Mouse (Mus musculus) heart, embryonic 16.5 days (tissue): ENCODE results near the gene Pet100. TPM values are rescaled to one million over a fixed set of nuclear protein-coding genes. Genes with fewer than 3 reads are reported as not detected.

Source experiments
- ATAC-seq: fragments of 200-750 bp; cut with Nextera tagmentation; replicated peaks from 2 replicates; pipeline ENCODE4 v1.8.0; 2017; ENCODE audit warnings: moderate number of reproducible peaks; ENCODE audit not compliant: insufficient read depth, low FRiP score; ENCODE audit errors: extremely low read depth
- H3K27ac ChIP-seq: fragments of 300-500 bp; sonication (generic); 2 replicates; pipeline ENCODE4 v1.5.1; 2014; ENCODE audit warnings: mild to moderate bottlenecking, low read length, control low read depth, moderate library complexity
- H3K27me3 ChIP-seq: fragments of 300-500 bp; sonication (generic); 2 replicates; pipeline ENCODE4 v1.6.1; 2014; ENCODE audit warnings: low read length, mixed read lengths; ENCODE audit not compliant: control insufficient read depth, insufficient read depth
- H3K36me3 ChIP-seq: fragments of 300-500 bp; sonication (generic); 2 replicates; pipeline ENCODE4 v1.6.1; 2014; ENCODE audit not compliant: control insufficient read depth, insufficient read depth
- H3K4me1 ChIP-seq: fragments of 300-500 bp; sonication (generic); 2 replicates; pipeline ENCODE4 v1.6.1; 2014; ENCODE audit warnings: low read length, mixed read lengths; ENCODE audit not compliant: control insufficient read depth, insufficient read depth
- H3K4me2 ChIP-seq: fragments of 300-500 bp; sonication (generic); 2 replicates; pipeline ENCODE4 v1.6.1; 2014; ENCODE audit warnings: low read depth, mild to moderate bottlenecking, control low read depth, low read length
- H3K4me3 ChIP-seq: fragments of 300-500 bp; sonication (generic); 2 replicates; pipeline ENCODE4 v1.5.1; 2014; ENCODE audit warnings: mild to moderate bottlenecking, control low read depth, low read length
- H3K9ac ChIP-seq: fragments of 300-500 bp; sonication (generic); 2 replicates; pipeline ENCODE4 v1.6.1; 2014; ENCODE audit warnings: low read length, control low read depth
- H3K9me3 ChIP-seq: fragments of 300-500 bp; sonication (generic); replicated peaks from 2 replicates; pipeline ENCODE4 v1.6.1; 2016; ENCODE audit warnings: low read length; ENCODE audit not compliant: control insufficient read depth
- WGBS: fragments of 180-500 bp; shearing (Covaris S2); extraction: QIAGEN DNeasy Blood & Tissue Kit; methylation state at CpG from one replicate; pipeline ENCODE4 v1.1.7; 2014; 5-methylcytosine and 5-hydroxymethylcytosine counted together
- polyA plus RNA-seq: library from polyadenylated mRNA; unstranded; fragments of >200 nt; fragmentation: Nextera tagmentation; extraction: Ambion mirVana; gene quantifications from 2 replicates; pipeline ENCODE4 v1.2.1, GENCODE M21; 2015

The Pet100 gene
- polyA plus RNA-seq, 1 experiment from 2014 or later = 65.9 TPM

DNA sequence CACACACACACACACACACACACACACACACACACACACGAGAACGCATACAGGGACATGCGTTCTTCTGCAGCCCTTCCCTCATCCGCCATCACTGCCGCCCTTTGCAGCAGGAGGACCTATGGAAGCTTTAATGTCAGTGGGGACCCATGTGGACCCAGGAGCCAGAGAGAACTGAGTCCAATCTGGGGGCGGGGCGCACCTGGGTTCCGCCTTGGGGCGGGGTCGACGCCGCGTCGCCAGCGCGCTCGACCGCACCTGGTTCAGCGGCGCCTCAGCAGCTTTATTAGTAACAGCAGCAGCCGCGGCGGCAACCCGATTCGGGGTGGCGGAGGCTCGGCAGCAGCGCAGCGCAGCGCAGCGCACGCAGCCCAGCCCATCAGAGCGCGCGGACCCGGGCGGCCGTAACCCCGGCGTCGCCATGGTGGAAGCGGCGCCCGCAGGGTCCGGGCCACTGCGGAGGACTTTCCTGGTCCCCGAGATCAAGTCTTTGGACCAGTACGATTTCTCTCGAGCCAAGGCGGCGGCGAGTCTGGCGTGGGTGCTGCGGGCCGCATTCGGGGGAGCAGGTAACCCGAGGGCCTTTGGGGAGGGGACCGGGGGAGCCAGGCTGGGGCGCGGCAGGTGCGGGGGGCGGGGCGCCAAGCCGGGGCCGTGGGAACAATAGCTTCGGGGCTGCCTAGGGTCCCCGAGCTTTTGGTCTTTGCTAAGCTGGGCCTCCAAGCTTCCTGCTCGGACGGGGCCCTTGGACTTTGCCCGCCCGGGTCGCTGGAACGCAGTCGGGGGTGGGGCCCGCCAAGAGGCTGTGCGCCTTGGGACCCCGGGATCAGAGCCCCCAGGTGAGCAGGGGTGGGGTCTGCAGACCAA, 33.7 kb upstream of the Pet100 start:
- Histone ChIP-seq H3K4me3 (peak overlapping the region; percentile 63), H3K4me2 (peak overlapping the region; percentile 90), H3K36me3 (no peaks in the 10 kb centered on the region), H3K9me3 (no peaks in the 10 kb centered on the region), H3K4me1 (peaks cover 2% of the 10 kb centered on the region; the same call in 1 of the 2 replicates), H3K9ac (peak overlapping the region; percentile 70), H3K27ac (no peak overlapping the region), H3K27me3 (peaks cover 6% of the 10 kb centered on the region; the same call in 1 of the 2 replicates)
- under 1% methylated on average over 72 of the region's 77 CpGs for WGBS
- peak; percentile 50; the same call in 1 of the 2 replicates for ATAC-seq

DNA sequence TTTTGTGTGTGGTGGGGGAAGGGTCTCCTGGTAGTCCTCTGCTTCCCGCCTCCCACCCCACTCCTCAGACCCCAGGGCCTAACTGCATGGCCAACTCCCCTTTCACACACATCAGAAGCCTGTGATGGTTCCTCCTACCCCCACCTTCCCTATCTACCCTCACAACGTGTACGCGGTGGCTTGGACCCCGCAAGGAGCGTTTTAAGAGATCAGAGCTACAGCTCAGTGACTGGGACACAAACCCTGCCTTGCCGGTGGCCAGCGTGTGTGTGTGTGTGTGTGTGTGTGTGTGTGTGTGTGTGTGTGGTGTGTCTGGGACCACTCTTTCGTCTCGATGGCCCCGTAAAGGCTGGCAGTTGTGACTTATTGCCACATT, 33.1 kb upstream of the Pet100 start:
- peak overlapping the region; percentile 63 for H3K4me3 ChIP-seq
- 0 out of 2 replicates have a peak, but pooled peaks have one; percentile 24 for ATAC-seq
- WGBS = 16% methylated on average over 10 of the region's 11 CpGs

DNA sequence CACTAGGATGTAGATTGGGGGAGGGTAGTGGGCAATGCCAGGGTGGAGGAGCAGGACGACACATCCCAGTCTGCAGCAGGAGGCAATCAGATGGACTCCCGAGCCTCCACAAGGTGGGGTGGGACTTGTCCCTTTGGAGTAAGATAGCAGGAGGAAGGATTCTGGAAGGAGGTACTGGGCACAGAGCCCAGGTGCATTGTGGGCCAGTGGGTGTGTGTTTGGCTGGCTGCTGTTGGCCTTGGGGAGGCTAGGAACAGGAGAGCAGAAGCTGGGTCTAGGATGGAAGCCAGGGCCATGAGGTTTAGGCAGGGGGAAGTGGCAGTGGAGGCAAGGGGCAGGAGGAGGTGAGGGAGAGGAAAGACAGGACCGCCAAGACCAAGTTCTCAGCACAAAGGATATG, 27.9 kb upstream of the Pet100 start:
- H3K4me2 ChIP-seq = no peak overlapping the region
- no peaks in the 10 kb centered on the region for H3K27me3 ChIP-seq
- H3K27ac ChIP-seq = no peak overlapping the region
- H3K4me1 ChIP-seq = no peaks in the 10 kb centered on the region
- WGBS = 42% methylated on average over 3 of the region's 3 CpGs
- H3K36me3 ChIP-seq = no peaks in the 10 kb centered on the region
- no peaks in the 10 kb centered on the region for H3K9me3 ChIP-seq
- no peak overlapping the region for H3K4me3 ChIP-seq
- ATAC-seq = no peak
- no peak overlapping the region for H3K9ac ChIP-seq

More for the DNA sequence above, 33.1 kb upstream of the Pet100 start:
- Histone ChIP-seq H3K9ac (peak overlapping the region; percentile 70), H3K4me2 (peak overlapping the region; percentile 90), H3K27me3 (peaks cover 6% of the 10 kb centered on the region; the same call in 1 of the 2 replicates), H3K9me3 (no peaks in the 10 kb centered on the region), H3K36me3 (no peaks in the 10 kb centered on the region), H3K4me1 (peaks cover 2% of the 10 kb centered on the region; the same call in 1 of the 2 replicates), H3K27ac (no peak overlapping the region)

DNA sequence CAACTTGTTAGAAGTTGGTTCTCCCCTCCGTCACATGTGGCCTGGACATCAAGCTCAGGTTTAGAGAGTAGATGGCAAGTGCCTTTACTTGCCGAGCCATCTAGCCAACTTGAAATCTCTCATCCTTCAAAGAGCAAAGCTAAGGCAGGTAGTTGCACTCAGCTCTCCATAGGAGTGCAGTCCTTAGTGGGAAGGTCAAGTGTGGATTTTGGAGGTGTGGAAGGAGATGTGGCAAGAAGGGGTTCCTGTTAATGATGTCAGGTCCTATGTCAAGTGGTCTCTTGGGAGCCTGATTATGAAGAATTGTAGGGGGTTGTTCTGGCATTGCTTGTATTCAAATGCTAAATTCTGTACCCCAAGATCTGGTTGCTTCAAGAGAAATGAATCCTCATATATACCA, 26.9 kb upstream of the Pet100 start:
- no peak for ATAC-seq
- no peak overlapping the region for H3K4me3 ChIP-seq
- no peak overlapping the region for H3K4me2 ChIP-seq
- no peaks in the 10 kb centered on the region for H3K9me3 ChIP-seq
- no peak overlapping the region for H3K27ac ChIP-seq
- H3K4me1 ChIP-seq = no peaks in the 10 kb centered on the region
- no peaks in the 10 kb centered on the region for H3K36me3 ChIP-seq
- no peak overlapping the region for H3K9ac ChIP-seq
- no peaks in the 10 kb centered on the region for H3K27me3 ChIP-seq
- 80% methylated on average over 2 of the region's 2 CpGs for WGBS

DNA sequence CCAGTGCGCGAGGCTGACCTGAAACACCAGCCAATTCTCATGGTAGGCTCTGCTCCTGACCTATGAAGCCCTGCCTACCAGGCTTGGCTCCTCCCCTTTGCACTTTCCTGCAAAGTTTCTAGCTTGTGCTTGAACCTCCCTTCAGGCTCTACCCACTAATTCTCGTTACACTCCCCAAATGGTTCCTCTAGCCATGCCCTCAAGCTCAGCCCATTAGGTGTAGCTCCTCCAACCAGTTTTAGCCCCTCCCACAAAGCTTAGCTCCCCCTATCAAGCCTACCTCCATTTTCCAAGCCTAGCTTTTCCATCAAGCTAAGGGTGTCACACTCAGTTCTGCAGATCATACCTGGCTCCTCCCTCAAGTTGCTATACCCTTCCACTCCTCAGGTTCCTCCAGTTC, 23.3 kb upstream of the Pet100 start:
- ATAC-seq = no peak
- H3K9ac ChIP-seq = no peak overlapping the region
- 65% methylated on average over 3 of the region's 3 CpGs for WGBS
- no peak overlapping the region for H3K27ac ChIP-seq
- H3K9me3 ChIP-seq = no peaks in the 10 kb centered on the region
- H3K36me3 ChIP-seq = no peaks in the 10 kb centered on the region
- no peak overlapping the region for H3K4me2 ChIP-seq
- no peak overlapping the region for H3K4me3 ChIP-seq
- 0 out of 2 replicates have a peak, but pooled peaks cover 2% of the 10 kb centered on the region for H3K4me1 ChIP-seq
- no peaks in the 10 kb centered on the region for H3K27me3 ChIP-seq

DNA sequence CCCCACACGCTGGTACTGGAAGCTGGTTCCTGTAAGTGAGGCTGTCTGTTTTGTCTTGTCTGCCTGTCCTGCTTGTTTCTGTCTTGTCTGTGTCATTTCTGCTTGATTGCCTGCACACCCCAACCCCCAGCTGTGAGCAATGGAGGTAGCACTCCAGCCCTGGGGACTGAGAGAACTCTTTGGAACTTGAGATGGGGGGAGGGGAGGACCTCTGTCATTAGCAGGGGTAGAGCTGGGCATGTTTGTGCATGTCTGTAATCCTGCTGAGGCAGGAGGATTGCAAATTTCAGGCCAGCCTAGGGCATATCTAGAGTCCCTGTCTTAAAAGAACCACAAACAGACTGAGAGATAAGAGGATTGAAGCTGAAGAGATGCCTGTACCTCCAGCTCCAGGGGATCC, 22.1 kb upstream of the Pet100 start:
- Histone ChIP-seq H3K4me3 (no peak overlapping the region), H3K4me2 (no peak overlapping the region), H3K27ac (no peak overlapping the region), H3K9me3 (no peaks in the 10 kb centered on the region), H3K4me1 (0 out of 2 replicates have a peak, but pooled peaks cover 2% of the 10 kb centered on the region), H3K27me3 (no peaks in the 10 kb centered on the region), H3K9ac (no peak overlapping the region), H3K36me3 (no peaks in the 10 kb centered on the region)
- ATAC-seq = no peak
- WGBS = 50% methylated on average over 1 of the region's 1 CpGs

DNA sequence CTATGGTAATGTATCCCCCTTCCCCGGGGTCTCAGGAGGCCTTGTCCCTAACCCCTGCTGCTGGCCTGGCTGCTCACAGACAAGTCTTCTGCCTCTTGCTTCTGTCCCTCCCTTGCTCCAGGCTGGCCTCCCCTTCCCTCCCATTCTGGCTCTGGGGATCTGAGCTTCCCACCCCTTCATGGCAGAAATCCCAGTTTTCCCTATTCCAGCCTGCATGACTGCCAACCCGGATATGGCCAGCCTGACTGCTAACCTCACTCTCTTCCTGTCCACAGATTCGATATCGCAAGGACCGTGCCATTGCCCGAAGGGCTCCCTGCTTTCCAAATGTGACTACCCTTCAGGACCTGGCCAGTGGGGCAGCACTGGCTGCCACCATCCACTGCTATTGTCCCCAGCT, 20.9 kb upstream of the Pet100 start:
- Histone ChIP-seq H3K4me1 (0 out of 2 replicates have a peak, but pooled peaks cover 2% of the 10 kb centered on the region), H3K27ac (no peak overlapping the region), H3K9me3 (no peaks in the 10 kb centered on the region), H3K27me3 (no peaks in the 10 kb centered on the region), H3K4me3 (no peak overlapping the region), H3K4me2 (no peak overlapping the region), H3K9ac (no peak overlapping the region), H3K36me3 (no peaks in the 10 kb centered on the region)
- WGBS = 74% methylated on average over 6 of the region's 6 CpGs
- peak; percentile 52 for ATAC-seq

DNA sequence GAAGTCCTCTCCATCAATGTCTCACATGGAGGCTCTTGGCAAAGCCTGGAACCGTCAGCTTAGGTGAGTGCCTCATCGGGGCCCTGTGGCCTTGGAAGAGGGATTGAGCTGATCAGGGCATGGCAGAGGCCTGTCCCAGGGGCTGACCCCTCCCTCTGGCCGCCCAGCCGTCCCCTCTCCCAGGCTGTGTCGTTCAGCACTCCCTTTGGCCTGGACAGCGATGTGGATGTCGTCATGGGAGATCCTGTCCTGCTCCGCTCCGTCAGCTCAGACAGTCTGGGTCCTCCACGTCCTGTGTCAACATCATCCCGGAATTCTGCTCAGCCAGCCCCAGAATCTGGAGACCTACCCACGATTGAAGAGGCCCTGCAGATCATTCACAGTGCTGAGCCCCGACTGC, 17.9 kb upstream of the Pet100 start:
- H3K4me3 ChIP-seq = no peak overlapping the region
- no peak overlapping the region for H3K4me2 ChIP-seq
- H3K27ac ChIP-seq = no peak overlapping the region
- no peak for ATAC-seq
- H3K9me3 ChIP-seq = no peaks in the 10 kb centered on the region
- no peaks in the 10 kb centered on the region for H3K27me3 ChIP-seq
- H3K36me3 ChIP-seq = 0 out of 2 replicates have a peak, but pooled peaks cover 3% of the 10 kb centered on the region
- H3K9ac ChIP-seq = no peak overlapping the region
- H3K4me1 ChIP-seq = peaks cover 10% of the 10 kb centered on the region; the same call in 1 of the 2 replicates
- 60% methylated on average over 13 of the region's 13 CpGs for WGBS

DNA sequence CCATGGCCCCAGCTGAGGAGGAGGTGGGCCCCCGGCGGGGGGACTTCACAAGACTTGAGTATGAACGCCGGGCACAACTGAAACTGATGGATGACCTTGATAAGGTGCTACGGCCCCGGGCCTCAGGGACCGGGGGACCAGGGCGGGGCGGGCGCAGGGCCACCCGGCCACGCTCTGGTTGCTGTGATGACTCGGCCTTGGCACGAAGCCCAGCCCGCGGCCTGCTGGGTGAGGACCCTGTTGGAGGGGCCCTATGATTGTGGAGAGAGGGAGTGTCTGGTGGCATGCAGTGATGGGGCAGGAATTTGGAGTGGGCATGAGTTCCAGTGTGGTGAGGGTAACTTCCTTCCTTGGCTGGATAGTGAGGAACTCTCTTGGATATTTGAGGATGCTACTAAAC, 14.8 kb upstream of the Pet100 start:
- 44% methylated on average over 16 of the region's 16 CpGs for WGBS
- no peak overlapping the region for H3K9ac ChIP-seq
- peak overlapping the region; percentile 29 for H3K4me2 ChIP-seq
- H3K27me3 ChIP-seq = no peaks in the 10 kb centered on the region
- peaks cover 15% of the 10 kb centered on the region; the same call in 1 of the 2 replicates for H3K4me1 ChIP-seq
- no peaks in the 10 kb centered on the region for H3K9me3 ChIP-seq
- peaks cover 22% of the 10 kb centered on the region for H3K36me3 ChIP-seq
- ATAC-seq = peak; percentile 57
- H3K27ac ChIP-seq = no peak overlapping the region
- no peak overlapping the region for H3K4me3 ChIP-seq
